Mouse (Mus musculus): ENCODE measurements around the gene Gm20835. TPM values are rescaled to one million over a fixed set of nuclear protein-coding genes. Genes with fewer than 3 reads are reported as not detected.

Gene Gm20835
- not detected in 2 replicates for polyA plus RNA-seq (2012)

DNA sequence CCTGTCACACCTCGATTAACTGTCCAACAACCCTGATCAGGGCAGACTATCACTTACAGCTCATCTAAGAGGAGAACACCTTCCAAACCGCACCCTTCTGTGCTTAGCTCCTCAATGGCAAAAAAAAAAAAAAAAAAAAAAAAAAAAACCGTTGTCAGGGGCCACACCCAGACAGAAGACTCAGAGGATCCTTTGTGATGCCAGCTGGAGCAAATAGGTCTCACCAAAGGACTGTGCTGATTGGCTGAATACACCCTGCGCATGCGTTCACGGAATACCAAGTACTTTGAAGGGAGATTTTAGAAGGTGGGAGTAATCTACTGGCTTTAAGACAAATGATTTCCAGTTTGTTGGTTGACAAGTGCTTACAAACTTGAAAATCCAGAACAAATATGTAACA, at the start of gene Gm20835:
Gm20835 (minus strand) TSS at position 101 of the 400 bp plus-strand sequence.

All from megakaryocyte-erythroid progenitor cell, adult 5 weeks (primary cell).